Comparison of ENCODE assay signal across 21 mouse cellular contexts in the genomic region with DNA sequence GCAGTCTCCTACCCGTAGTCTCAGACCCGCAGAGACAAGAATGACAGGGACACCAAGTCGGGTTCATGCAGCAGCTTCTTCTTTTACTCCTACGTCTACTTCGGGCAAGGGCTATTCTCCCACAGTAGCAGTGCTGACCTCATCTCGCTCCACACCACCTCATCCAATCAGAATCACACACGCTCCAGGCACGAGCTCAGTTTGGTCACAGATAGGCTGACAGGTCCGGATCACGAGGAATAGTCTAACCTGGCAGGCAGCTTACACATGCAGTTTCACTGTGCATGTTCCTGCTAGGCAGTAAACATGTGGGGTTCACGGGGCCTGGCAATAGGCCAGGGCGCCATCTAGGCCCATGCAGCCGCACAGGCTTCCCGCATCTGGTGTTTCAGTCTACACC.
"Had no signal": no experiment of that assay in that cellular context is flagged by ENCODE, and none has a peak within 500 bp of the region (broad histone marks: within the 10 kb centered on the region; RNA-seq: fewer than 3 reads in every experiment).

No protein-coding gene starts in this region.

- H3K27ac ChIP-seq: gastrocnemius, adult 2 months; heart, adult 2 months; hindbrain, embryonic 10.5 days; hindbrain, embryonic 12.5 days; hindbrain, embryonic 14.5 days; intestine, embryonic 15.5 days; limb, embryonic 10.5 days; limb, embryonic 12.5 days; liver, embryonic 13.5 days; liver, embryonic 15.5 days had no signal

- H3K9me3 ChIP-seq: heart, embryonic 12.5 days; hindbrain, embryonic 10.5 days; hindbrain, embryonic 12.5 days; intestine, embryonic 15.5 days; limb, embryonic 10.5 days; limb, embryonic 12.5 days; liver, embryonic 13.5 days; liver, embryonic 15.5 days had no signal

- H3K36me3 ChIP-seq: heart, embryonic 12.5 days; hindbrain, embryonic 10.5 days; hindbrain, embryonic 12.5 days; intestine, embryonic 15.5 days; limb, embryonic 10.5 days; limb, embryonic 12.5 days; liver, embryonic 13.5 days; liver, embryonic 15.5 days had no signal

- H3K27me3 ChIP-seq: heart, embryonic 12.5 days; hindbrain, embryonic 12.5 days; intestine, embryonic 15.5 days; limb, embryonic 12.5 days; liver, embryonic 13.5 days; liver, embryonic 15.5 days had no signal

- H3K4me3 ChIP-seq: gastrocnemius, adult 2 months; heart, adult 2 months; heart, embryonic 12.5 days; hindbrain, embryonic 10.5 days; hindbrain, embryonic 12.5 days; intestine, embryonic 15.5 days; limb, embryonic 10.5 days; limb, embryonic 12.5 days; liver, embryonic 13.5 days; liver, embryonic 15.5 days had no signal

- H3K4me1 ChIP-seq: heart, embryonic 12.5 days; hindbrain, embryonic 10.5 days; hindbrain, embryonic 12.5 days; intestine, embryonic 15.5 days; limb, embryonic 10.5 days; limb, embryonic 12.5 days; liver, embryonic 13.5 days; liver, embryonic 15.5 days had no signal

- DNase-seq: gastrocnemius, adult 2 months; gastrocnemius, postnatal 10 days; gastrocnemius, postnatal 25 days; heart, adult 2 months; heart, postnatal 10 days; heart, postnatal 4 days; kidney, adult 18-20 months; kidney, adult 8-10 months; kidney, postnatal 10 days; kidney, postnatal 25 days; kidney, postnatal 4 days; liver; liver, embryonic 13.5 days had no signal
